Mouse (Mus musculus) midbrain, embryonic 13.5 days (tissue): ENCODE data around the gene Mpz. TPM values are rescaled to one million over a fixed set of nuclear protein-coding genes. Genes with fewer than 3 reads are reported as not detected.

Experiments
- ATAC-seq: fragments of 200-750 bp; cut with Nextera tagmentation; 2 replicates; pipeline ENCODE4 v1.8.0; 2017; ENCODE audit warnings: mild to moderate bottlenecking, moderate TSS enrichment, moderate library complexity
- H3K27ac ChIP-seq: fragments of 300-500 bp; sonication (generic); 2 replicates; pipeline ENCODE4 v1.5.1; 2015; ENCODE audit warnings: inconsistent platforms, mild to moderate bottlenecking, moderate library complexity
- H3K27me3 ChIP-seq: fragments of 300-500 bp; sonication (generic); 2 replicates; pipeline ENCODE4 v1.6.1; 2015; ENCODE audit warnings: mild to moderate bottlenecking, inconsistent platforms
- H3K36me3 ChIP-seq: fragments of 300-500 bp; sonication (generic); 2 replicates; pipeline ENCODE4 v1.6.1; 2015; ENCODE audit warnings: mild to moderate bottlenecking, inconsistent platforms
- H3K4me1 ChIP-seq: fragments of 300-500 bp; sonication (generic); replicated peaks from 2 replicates; pipeline ENCODE4 v1.6.1; 2015; ENCODE audit warnings: inconsistent platforms
- H3K4me2 ChIP-seq: fragments of 300-500 bp; sonication (generic); replicated peaks from 2 replicates; pipeline ENCODE4 v1.6.1; 2015; ENCODE audit warnings: moderate library complexity, mild to moderate bottlenecking, inconsistent platforms
- H3K4me3 ChIP-seq: fragments of 300-500 bp; sonication (generic); replicated peaks from 2 replicates; pipeline ENCODE4 v1.5.1; 2015; ENCODE audit warnings: mild to moderate bottlenecking, inconsistent platforms
- H3K9ac ChIP-seq: fragments of 300-500 bp; sonication (generic); replicated peaks from 2 replicates; pipeline ENCODE4 v1.6.1; 2015; ENCODE audit warnings: mild to moderate bottlenecking, inconsistent platforms
- H3K9me3 ChIP-seq: fragments of 300-500 bp; sonication (generic); 2 replicates; pipeline ENCODE4 v1.6.1; 2016; ENCODE audit warnings: mild to moderate bottlenecking, inconsistent platforms
- WGBS: fragments of 180-500 bp; shearing (Covaris S2); methylation state at CpG from one replicate; pipeline ENCODE4 v1.1.7; 2015; 5-methylcytosine and 5-hydroxymethylcytosine counted together
- polyA plus RNA-seq: library from polyadenylated mRNA; unstranded; fragments of >200 nt; fragmentation: Nextera tagmentation; extraction: Ambion mirVana; gene quantifications from 2 replicates; pipeline ENCODE4 v1.2.1, GENCODE M21; 2015

Gene Mpz
- polyA plus RNA-seq: 0.15 and 0.20 TPM in 2 replicates

DNA sequence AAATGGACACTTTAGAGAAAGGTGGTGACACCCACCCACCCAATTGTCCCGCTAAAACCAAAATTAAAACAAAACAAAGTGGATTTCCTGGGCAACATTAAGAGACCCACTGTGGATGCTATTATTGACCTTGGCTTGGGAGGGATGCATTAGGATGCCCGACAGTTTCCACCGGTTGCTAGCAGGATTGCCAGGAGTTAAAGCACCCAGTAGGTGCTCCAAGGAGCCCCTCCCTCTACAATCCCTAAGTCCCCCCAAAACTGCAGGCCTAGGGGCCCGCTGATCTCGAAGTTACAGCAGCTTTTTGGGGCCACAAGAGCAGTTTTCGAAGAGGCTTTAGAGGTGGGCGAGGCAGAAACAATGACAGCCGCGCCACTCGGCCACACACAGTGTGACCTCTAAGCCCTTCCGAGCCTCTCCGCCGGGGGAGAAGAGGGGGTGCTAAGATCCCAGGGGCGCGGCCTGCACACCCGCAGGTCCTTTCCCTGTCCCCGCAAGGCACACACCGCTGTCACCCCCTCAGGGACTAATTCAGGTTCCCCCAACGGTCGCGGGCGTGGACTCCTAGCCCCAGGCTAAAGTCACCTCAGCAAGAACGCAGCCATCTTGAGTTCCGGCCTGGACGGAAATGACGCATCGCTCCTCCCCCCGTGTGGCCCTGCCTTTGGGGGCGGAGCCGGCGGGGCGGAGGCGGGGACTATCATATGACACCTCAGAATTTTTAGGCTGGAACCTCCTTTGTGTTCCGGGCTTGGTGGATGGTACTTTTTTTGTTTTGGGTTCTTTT lies at the start of gene Mpz, which contains the start of gene Sdhc:
Gene Mpz (plus strand): TSS at position 738 of the 787 bp plus-strand sequence.
Gene Sdhc (minus strand): TSS at position 630 of the 787 bp plus-strand sequence.
- peak within 1 kb of the TSS; percentile 91 for H3K9ac ChIP-seq
- H3K4me3 ChIP-seq: peak within 1 kb of the TSS; percentile 92
- peak within 1 kb of the TSS; percentile 89 for H3K4me2 ChIP-seq
- ATAC-seq: peak; percentile 96
- H3K27ac ChIP-seq: peak within 1 kb of the TSS; percentile 73
- H3K27me3 ChIP-seq: peaks cover 5% of the 10 kb centered on the region; the same call in 1 of the 2 replicates
- peaks cover 7% of the 10 kb centered on the region; the same call in 1 of the 2 replicates for H3K36me3 ChIP-seq
- no peaks in the 10 kb centered on the region for H3K9me3 ChIP-seq
- H3K4me1 ChIP-seq: peaks cover 27% of the 10 kb centered on the region
- under 1% methylated on average over 34 of the region's 34 CpGs for WGBS

DNA sequence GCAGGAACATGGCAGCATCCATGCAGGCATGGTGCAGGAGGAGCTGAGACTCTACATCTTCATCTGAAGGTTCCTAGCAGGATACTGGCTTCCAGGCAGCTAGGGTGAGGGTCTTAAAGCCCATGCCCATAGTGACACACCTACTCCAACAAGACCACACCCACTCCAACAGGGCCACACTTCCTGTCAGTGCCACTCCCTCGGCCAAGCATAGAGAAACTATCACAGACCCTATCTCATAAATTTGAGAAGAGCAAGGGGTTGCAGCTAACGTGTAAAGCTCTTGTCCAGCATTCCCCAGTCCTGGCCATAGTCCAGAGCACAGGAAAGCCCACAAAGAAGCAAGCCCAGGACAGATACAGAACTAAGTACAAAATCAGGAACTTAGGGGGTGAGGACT lies 49.5 kb upstream of the Mpz start:
- ATAC-seq: no peak
- Histone ChIP-seq H3K9ac (no peak overlapping the region), H3K4me1 (peaks cover 6% of the 10 kb centered on the region; the same call in 1 of the 2 replicates), H3K36me3 (no peaks in the 10 kb centered on the region), H3K4me2 (no peak overlapping the region), H3K4me3 (peak overlapping the region; percentile 63; the same call in 1 of the 2 replicates), H3K27ac (no peak overlapping the region), H3K9me3 (no peaks in the 10 kb centered on the region), H3K27me3 (no peaks in the 10 kb centered on the region)
- WGBS: 57% methylated on average over 2 of the region's 2 CpGs

GRCm38 (mm10) chr1:171101733-171102546 lies 48.6 kb upstream of the Mpz start:
- WGBS: under 1% methylated on average over 40 of the region's 40 CpGs
- H3K4me2 ChIP-seq: peak overlapping the region; percentile 57
- H3K9ac ChIP-seq: peak overlapping the region; percentile 70
- H3K27ac ChIP-seq: peak overlapping the region; percentile 74
- H3K9me3 ChIP-seq: no peaks in the 10 kb centered on the region
- H3K4me3 ChIP-seq: peak overlapping the region; percentile 63
- peaks cover 6% of the 10 kb centered on the region; the same call in 1 of the 2 replicates for H3K4me1 ChIP-seq
- ATAC-seq: peak; percentile 92
- no peaks in the 10 kb centered on the region for H3K36me3 ChIP-seq
- no peaks in the 10 kb centered on the region for H3K27me3 ChIP-seq

DNA sequence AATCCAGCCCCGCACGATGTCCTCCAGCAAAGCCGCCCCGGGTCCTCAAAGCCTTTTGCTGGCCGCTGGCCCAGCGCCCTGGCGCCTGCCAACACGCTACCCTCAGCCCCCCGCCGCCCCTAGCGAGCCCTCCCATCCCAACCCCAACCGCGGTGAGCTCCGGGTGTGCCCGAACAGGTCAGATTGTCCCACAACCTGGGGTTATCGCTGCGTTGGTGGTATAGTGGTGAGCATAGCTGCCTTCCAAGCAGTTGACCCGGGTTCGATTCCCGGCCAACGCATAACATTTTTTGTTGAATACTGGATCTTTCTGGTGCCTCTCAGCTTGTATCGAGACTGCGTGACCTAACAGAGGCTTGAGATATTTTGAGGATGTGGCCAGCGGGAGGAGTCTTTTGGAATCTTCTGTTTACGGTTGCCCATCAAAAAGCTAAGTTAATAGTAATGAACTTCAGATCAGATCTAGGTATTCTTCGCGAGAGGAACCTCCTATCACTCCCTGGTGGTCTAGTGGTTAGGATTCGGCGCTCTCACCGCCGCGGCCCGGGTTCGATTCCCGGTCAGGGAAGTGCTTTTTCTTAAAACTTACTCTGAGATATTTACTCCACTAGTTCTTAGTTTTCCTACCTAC lies 47.8 kb upstream of the Mpz start:
- ATAC-seq: peak; percentile 96

DNA sequence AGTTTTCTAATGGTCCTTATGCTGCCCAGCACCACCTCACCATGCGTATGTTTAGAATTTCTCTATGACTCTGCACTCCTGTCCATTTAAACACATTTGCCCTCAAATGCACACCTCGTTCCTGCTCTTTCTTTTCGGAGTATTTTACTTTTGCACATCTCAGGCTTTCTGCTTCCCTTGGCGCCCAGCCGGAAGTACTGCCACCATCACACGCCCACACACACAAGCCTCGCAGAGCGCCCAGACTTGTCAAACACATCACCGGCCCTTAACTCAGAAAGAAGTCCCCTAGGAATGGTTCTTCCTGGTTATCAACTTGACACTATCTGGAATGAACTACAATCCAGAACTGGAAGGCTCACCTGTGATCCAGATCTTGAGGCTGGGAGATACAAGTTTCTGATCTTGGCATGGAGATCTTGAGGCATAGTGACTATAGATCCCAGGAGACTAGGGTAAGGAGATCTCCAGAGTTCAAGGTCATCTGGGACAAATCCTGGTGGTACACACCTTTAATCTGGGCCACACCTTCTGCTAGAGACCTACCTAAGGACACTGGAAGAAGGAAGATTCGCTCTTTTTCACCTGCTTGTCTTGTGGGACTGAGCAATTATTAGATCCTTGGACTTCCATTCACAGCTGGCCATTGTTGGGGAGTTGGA lies 47.2 kb upstream of the Mpz start:
- no peaks in the 10 kb centered on the region for H3K36me3 ChIP-seq
- H3K27me3 ChIP-seq: no peaks in the 10 kb centered on the region
- peaks cover 6% of the 10 kb centered on the region; the same call in 1 of the 2 replicates for H3K4me1 ChIP-seq
- H3K9me3 ChIP-seq: no peaks in the 10 kb centered on the region
- WGBS: 10% methylated on average over 10 of the region's 10 CpGs
- H3K4me3 ChIP-seq: peak overlapping the region; percentile 63
- H3K27ac ChIP-seq: no peak overlapping the region
- H3K9ac ChIP-seq: no peak overlapping the region
- no peak for ATAC-seq
- H3K4me2 ChIP-seq: peak overlapping the region; percentile 57

More for the DNA sequence above, 47.8 kb upstream of the Mpz start:
- H3K36me3 ChIP-seq: no peaks in the 10 kb centered on the region
- no peaks in the 10 kb centered on the region for H3K9me3 ChIP-seq
- H3K4me1 ChIP-seq: peaks cover 6% of the 10 kb centered on the region; the same call in 1 of the 2 replicates
- under 1% methylated on average over 35 of the region's 35 CpGs for WGBS
- no peaks in the 10 kb centered on the region for H3K27me3 ChIP-seq
- H3K27ac ChIP-seq: peak overlapping the region; percentile 74
- peak overlapping the region; percentile 57 for H3K4me2 ChIP-seq
- peak overlapping the region; percentile 70 for H3K9ac ChIP-seq
- peak overlapping the region; percentile 63 for H3K4me3 ChIP-seq

- Histone ChIP-seq H3K9me3 (no peaks in the 10 kb centered on the region), H3K36me3 (no peaks in the 10 kb centered on the region), H3K27me3 (peaks cover 6% of the 10 kb centered on the region; the same call in 1 of the 2 replicates), H3K9ac (no peak overlapping the region), H3K4me3 (no peak overlapping the region), H3K4me2 (no peak overlapping the region), H3K4me1 (peaks cover 6% of the 10 kb centered on the region; the same call in 1 of the 2 replicates), H3K27ac (no peak overlapping the region)
- no peak for ATAC-seq
- 71% methylated on average over 6 of the region's 6 CpGs for WGBS
Measured at GRCm38 (mm10) chr1:171105226-171105625, 45.3 kb upstream of the Mpz start.

DNA sequence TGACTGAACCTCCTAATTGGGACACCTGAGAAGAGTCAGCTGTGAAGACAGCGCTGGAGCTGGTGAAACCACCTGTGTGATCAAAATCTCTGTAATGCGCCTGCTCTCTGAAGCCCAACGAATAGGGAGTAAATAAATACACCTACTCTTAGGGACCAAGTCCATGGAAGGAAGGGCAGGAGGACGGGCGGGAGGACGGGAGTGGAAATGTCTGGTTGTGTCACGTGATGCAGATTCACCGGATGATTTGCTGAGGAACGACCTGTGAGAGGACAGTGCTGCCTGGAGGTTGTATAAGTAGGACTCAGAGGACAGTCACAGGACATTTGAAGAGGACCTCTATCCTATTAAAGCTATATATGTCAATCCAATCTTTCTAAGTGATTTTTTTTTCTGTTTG lies 40.9 kb upstream of the Mpz start:
- Histone ChIP-seq H3K4me1 (peaks cover 16% of the 10 kb centered on the region), H3K36me3 (no peaks in the 10 kb centered on the region), H3K9me3 (no peaks in the 10 kb centered on the region), H3K4me3 (no peak overlapping the region), H3K27ac (no peak overlapping the region), H3K27me3 (peaks cover 6% of the 10 kb centered on the region; the same call in 1 of the 2 replicates), H3K4me2 (no peak overlapping the region), H3K9ac (no peak overlapping the region)
- no peak for ATAC-seq
- 40% methylated on average over 9 of the region's 9 CpGs for WGBS

- Histone ChIP-seq H3K27ac (peak overlapping the region; percentile 81), H3K4me2 (peak overlapping the region; percentile 56), H3K36me3 (no peaks in the 10 kb centered on the region), H3K9me3 (no peaks in the 10 kb centered on the region), H3K4me3 (peak overlapping the region; percentile 50), H3K4me1 (peaks cover 16% of the 10 kb centered on the region), H3K27me3 (peaks cover 6% of the 10 kb centered on the region; the same call in 1 of the 2 replicates), H3K9ac (peak overlapping the region; percentile 34)
- 8% methylated on average over 15 of the region's 15 CpGs for WGBS
- ATAC-seq: peak; percentile 55
Measured at GRCm38 (mm10) chr1:171110659-171111019, 39.9 kb upstream of the Mpz start.

DNA sequence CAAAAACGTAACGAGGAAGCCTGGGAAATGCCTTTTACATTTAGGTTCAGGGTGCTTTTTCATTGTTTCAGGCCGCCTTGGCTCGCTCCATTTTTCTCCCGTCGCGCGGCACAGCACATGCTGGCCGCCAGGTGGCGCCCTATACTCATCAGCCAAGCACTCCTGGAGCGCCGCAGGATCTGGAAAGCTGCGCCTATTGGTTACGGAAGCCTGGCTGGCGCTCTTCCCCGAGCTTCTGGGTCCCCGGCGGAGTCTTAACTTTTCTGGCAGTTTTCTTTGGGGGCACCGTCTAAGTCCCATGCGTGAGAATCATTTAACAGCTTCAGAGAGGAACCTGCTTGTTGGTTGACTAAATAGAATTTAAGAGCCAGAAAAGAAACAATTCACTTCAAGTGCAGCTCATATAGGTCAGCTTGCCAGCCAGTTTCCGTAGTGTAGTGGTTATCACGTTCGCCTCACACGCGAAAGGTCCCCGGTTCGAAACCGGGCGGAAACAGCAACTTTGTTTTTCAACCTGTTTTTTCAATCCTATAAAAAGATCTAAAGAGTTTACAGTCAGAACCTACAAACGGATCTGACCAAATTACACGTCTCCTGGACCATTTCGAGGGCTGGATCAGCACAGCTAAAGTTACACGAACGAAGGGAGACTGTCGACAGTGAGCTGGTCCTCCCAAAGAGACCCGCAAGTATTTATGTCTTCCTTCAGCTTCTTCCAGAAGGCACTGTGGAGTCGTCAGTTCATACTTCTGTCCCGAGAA lies 39.3 kb upstream of the Mpz start:
- Histone ChIP-seq H3K4me3 (peak overlapping the region; percentile 50), H3K9me3 (no peaks in the 10 kb centered on the region), H3K4me1 (peaks cover 16% of the 10 kb centered on the region), H3K36me3 (no peaks in the 10 kb centered on the region), H3K9ac (peak overlapping the region; percentile 37), H3K27me3 (peaks cover 6% of the 10 kb centered on the region; the same call in 1 of the 2 replicates), H3K4me2 (peak overlapping the region; percentile 56), H3K27ac (peak overlapping the region; percentile 81)
- under 1% methylated on average over 38 of the region's 38 CpGs for WGBS
- peak; percentile 89 for ATAC-seq

DNA sequence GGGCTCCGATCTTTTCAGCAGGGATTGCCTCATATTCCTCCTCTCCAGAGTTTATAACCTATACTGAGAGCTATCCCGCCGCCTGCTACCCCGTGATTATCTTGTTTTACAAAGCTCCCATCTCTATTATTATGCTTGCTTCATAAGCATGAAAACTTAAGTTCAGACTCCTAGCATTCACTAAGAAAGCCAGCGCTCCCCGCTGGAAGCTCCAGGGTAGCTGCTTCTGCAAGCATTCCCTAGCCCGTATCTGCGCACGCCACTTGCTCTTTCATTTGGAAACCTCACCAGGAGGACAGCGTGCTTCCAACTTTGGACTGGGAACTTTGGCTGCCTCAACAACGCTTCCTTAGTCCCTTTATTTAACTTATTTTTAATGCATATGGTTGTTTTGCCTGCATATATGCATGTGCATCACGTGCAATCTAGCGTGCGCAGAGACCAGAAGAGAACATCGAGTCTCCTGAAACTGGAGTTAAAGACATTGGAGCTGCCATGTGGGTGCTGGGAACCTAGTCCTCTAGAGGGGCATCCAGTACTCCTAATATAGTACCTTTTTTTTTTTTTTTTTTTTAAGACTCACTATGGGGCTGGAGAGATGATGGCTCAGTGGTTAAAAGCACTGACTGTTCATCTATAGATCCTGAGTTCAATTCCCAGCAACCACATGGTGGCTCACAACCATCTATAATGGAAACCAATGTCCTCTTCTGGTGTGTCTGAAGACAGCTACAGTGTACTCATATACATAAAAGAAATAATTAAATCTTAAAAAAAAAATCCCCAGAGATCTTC lies 38.5 kb upstream of the Mpz start:
- peak overlapping the region; percentile 37; the same call in 1 of the 2 replicates for H3K9ac ChIP-seq
- H3K4me3 ChIP-seq: peak overlapping the region; percentile 50
- ATAC-seq: peak; percentile 7
- H3K27ac ChIP-seq: no peak overlapping the region; the same call in 1 of the 2 replicates
- peak overlapping the region; percentile 56 for H3K4me2 ChIP-seq
- H3K36me3 ChIP-seq: no peaks in the 10 kb centered on the region
- H3K27me3 ChIP-seq: peaks cover 6% of the 10 kb centered on the region; the same call in 1 of the 2 replicates
- peaks cover 16% of the 10 kb centered on the region for H3K4me1 ChIP-seq
- 3% methylated on average over 15 of the region's 15 CpGs for WGBS
- H3K9me3 ChIP-seq: no peaks in the 10 kb centered on the region
